Mouse (Mus musculus) stomach, embryonic 15.5 days (tissue): Measurements from ENCODE around the gene Kcnip2. TPM values are rescaled to one million over a fixed set of nuclear protein-coding genes. Genes with fewer than 3 reads are reported as not detected.

Experiments
- ATAC-seq: fragments of 200-750 bp; cut with Nextera tagmentation; 2 replicates; pipeline ENCODE4 v1.8.0; 2017; ENCODE audit warnings: low read depth, moderate number of reproducible peaks, moderate TSS enrichment; ENCODE audit not compliant: insufficient read depth, low FRiP score
- H3K27ac ChIP-seq: fragments of 300-500 bp; sonication (generic); 2 replicates; pipeline ENCODE4 v1.5.1; 2015; ENCODE audit warnings: mild to moderate bottlenecking, inconsistent platforms
- H3K27me3 ChIP-seq: fragments of 300-500 bp; sonication (generic); replicated peaks from 2 replicates; pipeline ENCODE4 v1.6.1; 2015; ENCODE audit warnings: inconsistent platforms
- H3K36me3 ChIP-seq: fragments of 300-500 bp; sonication (generic); 2 replicates; pipeline ENCODE4 v1.6.1; 2015; ENCODE audit warnings: inconsistent platforms
- H3K4me1 ChIP-seq: fragments of 300-500 bp; sonication (generic); 2 replicates; pipeline ENCODE4 v1.6.1; 2015; ENCODE audit warnings: inconsistent platforms
- H3K4me2 ChIP-seq: fragments of 300-500 bp; sonication (generic); 2 replicates; pipeline ENCODE4 v1.6.1; 2015; ENCODE audit warnings: mild to moderate bottlenecking, inconsistent platforms
- H3K4me3 ChIP-seq: fragments of 300-500 bp; sonication (generic); replicated peaks from 2 replicates; pipeline ENCODE4 v1.5.1; 2015; ENCODE audit warnings: inconsistent platforms
- H3K9ac ChIP-seq: fragments of 300-500 bp; sonication (generic); 2 replicates; pipeline ENCODE4 v1.6.1; 2015; ENCODE audit warnings: inconsistent platforms
- H3K9me3 ChIP-seq: fragments of 300-500 bp; sonication (generic); 2 replicates; pipeline ENCODE4 v1.6.1; 2016; ENCODE audit warnings: inconsistent platforms
- WGBS: fragments of 180-500 bp; shearing (Covaris S2); methylation state at CpG from one replicate; pipeline ENCODE4 v1.1.7; 2015; 5-methylcytosine and 5-hydroxymethylcytosine counted together
- polyA plus RNA-seq: library from polyadenylated mRNA; unstranded; fragments of >200 nt; fragmentation: Nextera tagmentation; extraction: Ambion mirVana; gene quantifications from 2 replicates; pipeline ENCODE4 v1.2.1, GENCODE M21; 2015

The Kcnip2 gene
- polyA plus RNA-seq, 1 experiment from 2014 or later, result 2.8 TPM

DNA sequence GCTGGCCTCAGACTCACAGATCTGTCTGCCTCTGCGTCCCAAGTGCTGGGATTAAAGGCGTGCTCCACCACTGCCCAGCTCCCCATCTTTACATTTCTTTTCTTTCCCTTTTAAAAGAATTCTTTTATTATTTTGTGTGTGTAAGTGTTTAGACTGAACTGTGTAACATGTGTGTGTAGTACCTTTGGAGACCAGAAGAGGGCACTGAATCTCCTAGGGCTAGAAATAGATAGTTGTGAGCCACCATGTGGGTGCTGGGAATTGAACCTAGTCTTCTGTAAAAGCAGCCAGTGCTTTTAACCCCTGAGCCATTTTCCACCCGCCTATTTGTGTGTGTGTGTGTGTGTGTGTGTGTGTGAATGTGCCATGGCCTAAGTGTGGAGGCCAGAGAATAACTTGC is 11.9 kb upstream of the Kcnip2 start:
- Histone ChIP-seq H3K27ac (no peak overlapping the region), H3K4me1 (0 out of 2 replicates have a peak, but pooled peaks cover 3% of the 10 kb centered on the region), H3K4me2 (no peak overlapping the region), H3K4me3 (no peak overlapping the region), H3K9me3 (no peaks in the 10 kb centered on the region), H3K36me3 (no peaks in the 10 kb centered on the region), H3K9ac (no peak overlapping the region), H3K27me3 (no peaks in the 10 kb centered on the region)
- no peak for ATAC-seq
- 88% methylated on average over 3 of the region's 3 CpGs for WGBS

GRCm38 (mm10) chr19:45827125-45827524 is 11.3 kb upstream of the Kcnip2 start:
- Histone ChIP-seq H3K36me3 (no peaks in the 10 kb centered on the region), H3K9me3 (no peaks in the 10 kb centered on the region), H3K4me1 (0 out of 2 replicates have a peak, but pooled peaks cover 3% of the 10 kb centered on the region), H3K27ac (no peak overlapping the region), H3K27me3 (no peaks in the 10 kb centered on the region), H3K9ac (no peak overlapping the region), H3K4me3 (no peak overlapping the region), H3K4me2 (no peak overlapping the region)
- 49% methylated on average over 5 of the region's 5 CpGs for WGBS
- no peak for ATAC-seq

- H3K9ac ChIP-seq, result no peak overlapping the region
- H3K4me1 ChIP-seq, result peaks cover 8% of the 10 kb centered on the region; the same call in 1 of the 2 replicates
- H3K4me3 ChIP-seq, result no peak overlapping the region
- H3K9me3 ChIP-seq, result no peaks in the 10 kb centered on the region
- H3K27ac ChIP-seq, result no peak overlapping the region
- H3K27me3 ChIP-seq, result no peaks in the 10 kb centered on the region
- no peak for ATAC-seq
- H3K4me2 ChIP-seq, result no peak overlapping the region
- H3K36me3 ChIP-seq, result no peaks in the 10 kb centered on the region
- 74% methylated on average over 3 of the region's 3 CpGs for WGBS
Measured at GRCm38 (mm10) chr19:45826146-45826545, 10.3 kb upstream of the Kcnip2 start.

GRCm38 (mm10) chr19:45821832-45822231 is 6.0 kb upstream of the Kcnip2 start:
- Histone ChIP-seq H3K36me3 (no peaks in the 10 kb centered on the region), H3K27me3 (no peaks in the 10 kb centered on the region), H3K27ac (no peak overlapping the region), H3K4me1 (peaks cover 21% of the 10 kb centered on the region), H3K9me3 (no peaks in the 10 kb centered on the region), H3K9ac (no peak overlapping the region), H3K4me2 (no peak overlapping the region), H3K4me3 (no peak overlapping the region)
- ATAC-seq, result no peak
- WGBS, result 78% methylated on average over 5 of the region's 5 CpGs

DNA sequence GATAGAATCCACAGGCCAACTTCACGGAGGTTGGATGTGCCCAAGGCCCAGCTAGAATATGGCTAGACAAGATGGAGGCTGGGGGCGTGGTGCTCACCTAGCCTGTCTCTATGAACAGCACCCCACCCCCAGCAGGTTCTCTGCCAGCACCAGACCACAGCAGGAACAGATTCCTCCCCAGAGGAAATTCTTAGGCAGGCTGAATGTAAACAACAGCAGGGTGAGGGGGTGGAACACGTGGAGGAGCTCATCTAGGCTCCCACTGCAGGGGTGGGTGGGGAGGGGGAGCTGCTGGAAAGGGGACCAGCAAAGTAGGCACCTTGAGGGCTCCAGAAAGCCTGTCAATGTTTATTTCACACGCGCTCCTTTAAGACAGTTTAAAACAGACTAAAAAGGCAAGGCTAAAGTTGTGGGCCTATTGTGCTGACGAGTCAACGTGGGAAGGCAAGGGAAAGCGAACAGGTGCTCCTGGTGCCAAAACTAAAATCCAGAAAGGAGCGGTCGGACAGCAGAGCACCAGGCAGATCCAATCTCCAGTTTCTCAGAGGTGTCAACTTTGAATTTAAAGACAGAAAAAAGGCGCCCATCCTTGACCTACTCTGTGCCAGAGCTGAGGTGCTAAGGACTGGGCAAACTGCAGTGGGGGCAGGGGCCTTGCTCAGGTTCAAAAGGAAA is 2.1 kb upstream of the Kcnip2 start:
- no peaks in the 10 kb centered on the region for H3K9me3 ChIP-seq
- WGBS, result 37% methylated on average over 11 of the region's 11 CpGs
- no peaks in the 10 kb centered on the region for H3K36me3 ChIP-seq
- no peak overlapping the region for H3K4me2 ChIP-seq
- no peak overlapping the region for H3K9ac ChIP-seq
- H3K4me3 ChIP-seq, result no peak overlapping the region
- no peak for ATAC-seq
- H3K27ac ChIP-seq, result no peak overlapping the region
- peaks cover 35% of the 10 kb centered on the region for H3K4me1 ChIP-seq
- no peaks in the 10 kb centered on the region for H3K27me3 ChIP-seq

DNA sequence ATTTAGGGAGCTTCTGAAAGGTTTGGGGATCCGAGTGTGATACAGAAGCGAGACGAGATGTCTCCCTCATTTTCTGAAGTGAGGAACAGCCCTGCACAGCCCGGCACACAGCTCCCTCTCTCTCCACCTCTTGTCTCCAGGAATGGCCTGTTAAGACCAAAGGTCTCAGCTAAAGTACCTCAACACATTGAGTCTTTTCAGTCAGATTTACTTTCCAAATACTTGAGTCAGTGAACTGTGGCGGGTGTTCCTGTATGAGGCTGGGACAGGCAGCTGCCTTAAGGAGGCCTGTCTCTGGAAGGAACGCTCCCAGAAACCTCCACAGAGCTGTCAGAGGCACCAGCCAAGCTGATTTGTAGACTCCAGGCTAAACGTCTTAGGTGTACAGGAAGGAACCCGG is 866 bp upstream of the Kcnip2 start:
- peak overlapping the region; percentile 9; the same call in 1 of the 2 replicates for H3K27ac ChIP-seq
- no peaks in the 10 kb centered on the region for H3K27me3 ChIP-seq
- no peaks in the 10 kb centered on the region for H3K9me3 ChIP-seq
- no peak overlapping the region for H3K4me3 ChIP-seq
- ATAC-seq, result no peak
- WGBS, result 32% methylated on average over 8 of the region's 8 CpGs
- no peak overlapping the region for H3K9ac ChIP-seq
- peaks cover 42% of the 10 kb centered on the region for H3K4me1 ChIP-seq
- H3K4me2 ChIP-seq, result peak overlapping the region; percentile 81
- no peaks in the 10 kb centered on the region for H3K36me3 ChIP-seq

GRCm38 (mm10) chr19:45815170-45815569 is 691 bp downstream of the Kcnip2 start:
- H3K36me3 ChIP-seq, result no peaks in the 10 kb centered on the region
- H3K4me2 ChIP-seq, result peak overlapping the region; percentile 81
- H3K4me1 ChIP-seq, result peaks cover 38% of the 10 kb centered on the region
- no peaks in the 10 kb centered on the region for H3K9me3 ChIP-seq
- H3K27ac ChIP-seq, result no peak overlapping the region
- WGBS, result 58% methylated on average over 10 of the region's 10 CpGs
- peak overlapping the region; percentile 41 for H3K4me3 ChIP-seq
- no peaks in the 10 kb centered on the region for H3K27me3 ChIP-seq
- ATAC-seq, result no peak
- no peak overlapping the region for H3K9ac ChIP-seq

- 9% methylated on average over 12 of the region's 12 CpGs for WGBS
- H3K9me3 ChIP-seq, result no peaks in the 10 kb centered on the region
- H3K27me3 ChIP-seq, result no peaks in the 10 kb centered on the region
- H3K4me2 ChIP-seq, result no peak overlapping the region
- no peaks in the 10 kb centered on the region for H3K36me3 ChIP-seq
- H3K4me1 ChIP-seq, result peaks cover 38% of the 10 kb centered on the region
- H3K27ac ChIP-seq, result no peak overlapping the region
- 0 out of 2 replicates have a peak, but pooled peaks have one; percentile 15 for ATAC-seq
- H3K9ac ChIP-seq, result no peak overlapping the region
- H3K4me3 ChIP-seq, result no peak overlapping the region
Measured at GRCm38 (mm10) chr19:45813801-45814200, 2.1 kb downstream of the Kcnip2 start.

- H3K9ac ChIP-seq, result no peak overlapping the region
- no peaks in the 10 kb centered on the region for H3K36me3 ChIP-seq
- H3K4me2 ChIP-seq, result no peak overlapping the region
- no peaks in the 10 kb centered on the region for H3K27me3 ChIP-seq
- no peak overlapping the region for H3K4me3 ChIP-seq
- WGBS, result 8% methylated on average over 11 of the region's 11 CpGs
- peaks cover 35% of the 10 kb centered on the region for H3K4me1 ChIP-seq
- H3K9me3 ChIP-seq, result no peaks in the 10 kb centered on the region
- no peak overlapping the region for H3K27ac ChIP-seq
- no peak for ATAC-seq
Measured at GRCm38 (mm10) chr19:45813263-45813662, 2.6 kb downstream of the Kcnip2 start.

DNA sequence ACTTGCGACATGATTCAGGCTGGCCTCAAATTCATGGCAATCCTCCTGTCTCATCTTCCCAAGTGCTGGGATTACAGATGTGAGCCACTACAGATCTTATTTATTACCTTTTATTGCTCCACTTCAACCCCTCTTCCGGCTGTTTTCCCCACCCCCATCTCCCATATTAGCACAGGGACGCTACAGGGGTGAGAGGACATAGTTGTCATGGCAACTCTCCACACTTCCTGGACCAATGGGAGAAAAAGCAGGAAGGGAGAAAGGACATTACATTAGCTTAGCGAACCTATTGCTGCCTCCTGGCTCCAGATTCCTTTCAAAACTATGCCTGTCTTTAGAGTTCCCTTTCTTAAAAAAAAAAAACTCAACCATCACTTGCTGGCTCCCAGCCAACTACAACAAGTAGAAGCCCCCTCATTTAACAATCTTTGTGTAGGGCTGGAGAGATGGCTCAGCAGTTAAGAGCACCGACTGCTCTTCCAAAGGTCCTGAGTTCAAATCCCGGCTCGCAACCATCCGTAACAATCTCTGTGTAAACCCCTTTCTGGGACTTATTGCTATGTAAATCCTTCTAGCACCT is 3.1 kb downstream of the Kcnip2 start:
- no peak for ATAC-seq
- 16% methylated on average over 8 of the region's 8 CpGs for WGBS
- Histone ChIP-seq H3K27me3 (no peaks in the 10 kb centered on the region), H3K4me2 (peak overlapping the region; percentile 51), H3K27ac (no peak overlapping the region), H3K4me3 (0 out of 2 replicates have a peak overlapping the region, but pooled peaks have one; percentile 18), H3K4me1 (peaks cover 33% of the 10 kb centered on the region), H3K9ac (no peak overlapping the region), H3K36me3 (no peaks in the 10 kb centered on the region), H3K9me3 (no peaks in the 10 kb centered on the region)

DNA sequence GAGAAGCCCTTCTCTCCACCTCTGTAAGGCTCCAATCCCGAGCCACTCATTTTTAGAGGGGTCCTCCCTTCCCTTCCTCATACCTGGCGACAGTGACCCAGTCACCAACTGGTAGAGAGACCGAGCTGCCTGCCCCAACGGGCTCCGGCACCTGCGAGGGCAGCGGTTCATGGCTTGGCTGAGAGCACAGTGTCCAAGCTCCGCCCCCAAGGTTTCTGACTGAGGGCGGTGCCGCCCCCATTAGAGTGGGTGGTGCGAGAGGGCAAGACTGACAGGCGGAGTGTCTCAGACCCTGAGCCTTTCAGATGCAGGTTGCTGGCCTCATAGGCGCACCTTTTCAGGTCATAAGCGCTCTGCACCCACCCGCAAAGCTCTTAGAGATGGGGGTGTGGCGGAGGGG is 3.7 kb downstream of the Kcnip2 start:
- ATAC-seq, result no peak
- Histone ChIP-seq H3K9me3 (no peaks in the 10 kb centered on the region), H3K27me3 (no peaks in the 10 kb centered on the region), H3K4me3 (peak overlapping the region; percentile 18; the same call in 1 of the 2 replicates), H3K36me3 (no peaks in the 10 kb centered on the region), H3K27ac (no peak overlapping the region), H3K4me1 (peaks cover 27% of the 10 kb centered on the region), H3K4me2 (peak overlapping the region; percentile 51), H3K9ac (no peak overlapping the region)
- 3% methylated on average over 16 of the region's 16 CpGs for WGBS

- Histone ChIP-seq H3K36me3 (no peaks in the 10 kb centered on the region), H3K4me2 (no peak overlapping the region), H3K9ac (no peak overlapping the region), H3K9me3 (no peaks in the 10 kb centered on the region), H3K4me1 (peaks cover 19% of the 10 kb centered on the region), H3K27ac (no peak overlapping the region), H3K4me3 (no peak overlapping the region), H3K27me3 (no peaks in the 10 kb centered on the region)
- ATAC-seq, result no peak
- 58% methylated on average over 12 of the region's 12 CpGs for WGBS
Measured at GRCm38 (mm10) chr19:45811028-45811674, 4.7 kb downstream of the Kcnip2 start.
